Mouse (Mus musculus): ENCODE data around the gene Vamp8. TPM values are rescaled to one million over a fixed set of nuclear protein-coding genes. Genes with fewer than 3 reads are reported as not detected.

Gene Vamp8
- polyA plus RNA-seq, 1 experiment, result 25.6 TPM

DNA sequence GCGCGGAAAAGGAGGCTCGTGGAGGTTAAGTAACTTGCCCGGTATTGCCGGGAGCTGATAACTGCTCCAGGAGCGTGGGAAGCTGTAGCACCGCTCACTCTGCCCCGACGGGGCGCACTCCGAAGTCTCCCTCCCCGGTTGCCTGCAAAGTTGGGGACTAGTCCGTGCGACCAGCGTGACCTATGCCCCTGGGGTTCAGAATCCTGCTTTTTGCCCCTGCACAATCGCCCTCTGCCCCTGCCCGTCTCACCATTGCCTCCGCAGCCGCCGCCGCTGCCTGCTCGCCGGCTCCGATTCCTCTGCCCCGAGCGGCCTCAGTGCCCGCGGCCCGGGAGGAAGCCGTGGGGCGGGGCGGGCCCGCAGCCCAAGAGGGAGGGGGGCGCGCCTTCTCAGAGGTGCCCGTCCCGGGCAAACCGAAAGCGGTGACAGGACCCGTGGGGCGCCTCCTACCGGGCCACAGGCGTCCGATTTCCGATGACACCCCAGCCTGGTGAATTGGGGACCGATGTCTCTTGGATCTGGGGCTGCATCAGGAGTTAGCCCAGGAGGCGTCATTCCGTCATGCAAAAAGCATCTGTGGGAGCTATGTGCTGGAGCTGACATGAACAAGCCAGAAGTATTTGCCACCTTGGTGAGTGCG, 10.3 kb downstream of the Vamp8 start, which contains the start of gene Vamp5:
Vamp5 (minus strand) TSS at position 338 of the 640 bp plus-strand sequence.
- TF ChIP-seq EP300 (IDR thresholded peaks at IDR 0.05; ENCODE audit: insufficient read depth, low read depth, low read length) (no peak), CTCF (IDR thresholded peaks at IDR 0.05; ENCODE audit: low read depth, low read length) (peak; percentile 26)

DNA sequence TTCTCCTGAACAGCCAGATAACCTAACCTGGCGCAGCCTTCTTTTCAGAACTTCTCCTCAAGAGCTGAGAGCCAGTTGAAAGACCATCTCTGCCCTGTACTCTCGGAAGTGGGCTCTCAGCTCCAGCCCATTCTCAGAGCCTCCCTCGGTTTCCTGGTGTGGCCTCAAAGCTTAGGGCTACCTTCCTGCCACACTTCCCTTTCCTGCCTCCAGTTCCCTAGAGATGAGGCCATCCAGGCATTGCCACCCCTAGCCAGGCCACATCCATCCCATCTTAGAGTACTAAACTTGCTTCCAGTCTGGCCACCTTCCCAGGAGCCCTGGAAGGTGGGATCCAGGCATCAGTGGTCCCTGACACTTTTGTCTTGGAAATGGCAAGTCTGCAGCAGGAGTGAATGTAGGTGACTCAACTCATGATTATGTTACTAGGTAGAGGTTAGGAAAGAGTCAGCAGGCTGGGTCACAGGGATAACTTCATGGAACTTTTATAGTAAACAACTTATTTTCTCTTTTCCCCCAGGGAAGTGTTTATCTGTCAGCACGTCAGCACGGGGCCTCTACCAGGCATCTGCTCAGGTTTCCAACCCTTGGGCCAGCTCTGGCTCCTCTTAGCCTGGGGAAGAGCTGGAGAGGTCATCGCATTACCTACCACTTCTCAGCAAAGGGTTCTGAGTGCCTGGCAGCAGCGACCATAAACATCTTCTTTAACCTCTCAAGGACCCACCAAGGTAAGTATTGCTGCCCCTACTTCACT, 10.9 kb downstream of the Vamp8 start:
- Histone ChIP-seq H3K9ac (ENCODE audit: low read depth, poor library complexity, severe bottlenecking) (peak overlapping the region; percentile 44), H3K27ac (ENCODE audit: insufficient read depth, low read length) (no peak overlapping the region)

More for the DNA sequence above, 10.3 kb downstream of the Vamp8 start, which contains the start of gene Vamp5:
- Histone ChIP-seq H3K36me3 (ENCODE audit: control insufficient read depth, insufficient read depth, low read length, poor library complexity, severe bottlenecking) (no peaks in the 10 kb centered on the region), H3K4me3 (ENCODE audit: low read depth, low read length) (peak within 1 kb of the TSS; percentile 58), H3K27me3 (ENCODE audit: control insufficient read depth, insufficient read depth, low read length, poor library complexity, severe bottlenecking) (no peaks in the 10 kb centered on the region), H3K4me1 (ENCODE audit: control insufficient read depth, insufficient read depth, low read length) (no peaks in the 10 kb centered on the region), H3K27ac (ENCODE audit: insufficient read depth, low read length) (no peak within 1 kb of the TSS), H3K9ac (ENCODE audit: low read depth, poor library complexity, severe bottlenecking) (peak within 1 kb of the TSS; percentile 44), H3K9me3 (replicated peaks; ENCODE audit: control insufficient read depth, insufficient read depth, low read length, poor library complexity, severe bottlenecking) (no peaks in the 10 kb centered on the region)

DNA sequence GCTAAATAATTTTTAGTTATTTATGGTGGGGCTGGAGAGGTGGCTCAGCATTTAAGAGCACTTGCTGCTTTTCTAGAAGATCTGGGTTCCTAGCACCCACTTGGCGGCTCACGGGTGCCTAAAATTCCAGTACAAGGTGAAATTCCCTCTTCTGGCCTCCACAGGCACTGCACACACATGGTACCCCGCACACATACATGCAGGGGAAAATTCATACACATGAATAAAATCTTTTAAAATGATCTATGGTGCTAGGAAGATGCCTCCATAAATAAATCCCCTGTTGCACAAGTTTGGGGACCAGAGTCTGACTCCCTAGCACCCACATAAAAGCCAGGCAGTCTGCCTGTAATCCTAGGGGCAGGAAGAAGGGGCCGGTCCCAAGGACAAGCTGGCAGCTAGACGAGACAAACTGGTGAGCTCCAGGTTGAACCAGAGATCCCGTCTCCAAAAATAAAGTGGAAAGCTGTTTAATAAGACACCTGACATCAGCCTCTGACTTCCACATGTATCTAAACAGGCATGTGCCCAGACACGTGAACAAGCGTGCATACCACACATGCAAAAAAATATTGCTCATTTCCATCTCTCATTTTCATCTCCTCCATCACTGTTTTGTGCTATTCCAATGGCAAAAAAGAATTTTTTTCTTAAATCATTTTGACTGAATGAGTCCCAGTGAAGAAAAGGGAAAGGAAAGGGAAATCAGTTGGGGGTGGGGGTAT, 11.8 kb downstream of the Vamp8 start:
- Histone ChIP-seq H3K9ac (ENCODE audit: low read depth, poor library complexity, severe bottlenecking) (no peak overlapping the region), H3K27me3 (ENCODE audit: control insufficient read depth, insufficient read depth, low read length, poor library complexity, severe bottlenecking) (no peaks in the 10 kb centered on the region), H3K36me3 (ENCODE audit: control insufficient read depth, insufficient read depth, low read length, poor library complexity, severe bottlenecking) (no peaks in the 10 kb centered on the region), H3K9me3 (replicated peaks; ENCODE audit: control insufficient read depth, insufficient read depth, low read length, poor library complexity, severe bottlenecking) (no peaks in the 10 kb centered on the region), H3K4me3 (ENCODE audit: low read depth, low read length) (no peak overlapping the region), H3K4me1 (ENCODE audit: control insufficient read depth, insufficient read depth, low read length) (no peaks in the 10 kb centered on the region), H3K27ac (ENCODE audit: insufficient read depth, low read length) (no peak overlapping the region)
- TF ChIP-seq POLR2A (IDR thresholded peaks at IDR 0.05; ENCODE audit: insufficient read depth, low read length) (no peak), CTCF (IDR thresholded peaks at IDR 0.05; ENCODE audit: low read depth, low read length) (no peak), EP300 (IDR thresholded peaks at IDR 0.05; ENCODE audit: insufficient read depth, low read depth, low read length) (no peak)

More for the DNA sequence above, 10.9 kb downstream of the Vamp8 start:
- H3K27me3 ChIP-seq (ENCODE audit: control insufficient read depth, insufficient read depth, low read length, poor library complexity, severe bottlenecking), result no peaks in the 10 kb centered on the region
- H3K4me3 ChIP-seq (ENCODE audit: low read depth, low read length), result peak overlapping the region; percentile 58
- H3K4me1 ChIP-seq (ENCODE audit: control insufficient read depth, insufficient read depth, low read length), result no peaks in the 10 kb centered on the region
- TF ChIP-seq CTCF (IDR thresholded peaks at IDR 0.05; ENCODE audit: low read depth, low read length) (no peak), EP300 (IDR thresholded peaks at IDR 0.05; ENCODE audit: insufficient read depth, low read depth, low read length) (no peak), POLR2A (IDR thresholded peaks at IDR 0.05; ENCODE audit: insufficient read depth, low read length) (no peak)
- no peaks in the 10 kb centered on the region for H3K36me3 ChIP-seq (ENCODE audit: control insufficient read depth, insufficient read depth, low read length, poor library complexity, severe bottlenecking)
- H3K9me3 ChIP-seq (replicated peaks; ENCODE audit: control insufficient read depth, insufficient read depth, low read length, poor library complexity, severe bottlenecking), result no peaks in the 10 kb centered on the region

DNA sequence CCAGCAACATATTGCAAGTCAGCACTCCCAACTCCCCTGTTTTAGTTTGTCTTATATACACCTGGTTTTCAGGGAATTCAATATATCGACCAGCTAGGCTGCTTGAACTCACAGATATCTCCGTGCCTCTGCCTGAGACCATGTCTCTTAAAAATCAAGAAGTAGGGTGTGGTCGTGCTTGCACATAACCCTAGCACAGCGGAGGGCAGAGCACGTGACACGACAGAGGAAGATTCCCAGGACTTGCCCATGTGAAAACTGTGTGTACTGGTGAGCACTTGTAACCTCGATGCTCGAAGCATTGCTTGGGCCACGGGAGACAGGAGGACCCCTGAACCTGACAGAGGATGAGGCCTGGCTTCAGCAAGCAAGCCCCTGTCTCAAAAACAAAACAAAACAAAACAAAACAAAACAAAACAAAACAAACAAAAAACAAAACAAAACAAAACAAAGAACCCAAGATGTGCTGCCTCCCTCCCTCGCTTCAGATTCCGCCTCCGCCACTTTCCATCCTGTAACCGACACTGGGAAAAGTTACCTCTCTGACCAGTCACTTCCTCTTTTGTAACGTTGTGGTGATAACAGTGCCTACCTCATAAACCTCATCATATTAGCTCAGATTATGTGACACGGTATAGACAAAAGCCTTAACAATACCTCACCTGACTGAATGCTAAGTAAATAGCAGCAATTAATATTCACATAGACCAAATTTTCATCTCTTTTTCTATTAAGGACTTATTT, 15.5 kb downstream of the Vamp8 start:
- H3K27ac ChIP-seq (ENCODE audit: insufficient read depth, low read length), result no peak overlapping the region
- no peaks in the 10 kb centered on the region for H3K9me3 ChIP-seq (replicated peaks; ENCODE audit: control insufficient read depth, insufficient read depth, low read length, poor library complexity, severe bottlenecking)
- no peaks in the 10 kb centered on the region for H3K4me1 ChIP-seq (ENCODE audit: control insufficient read depth, insufficient read depth, low read length)
- H3K27me3 ChIP-seq (ENCODE audit: control insufficient read depth, insufficient read depth, low read length, poor library complexity, severe bottlenecking), result no peaks in the 10 kb centered on the region
- H3K9ac ChIP-seq (ENCODE audit: low read depth, poor library complexity, severe bottlenecking), result no peak overlapping the region
- H3K4me3 ChIP-seq (ENCODE audit: low read depth, low read length), result no peak overlapping the region
- TF ChIP-seq POLR2A (IDR thresholded peaks at IDR 0.05; ENCODE audit: insufficient read depth, low read length), result no peak
- no peak for TF ChIP-seq EP300 (IDR thresholded peaks at IDR 0.05; ENCODE audit: insufficient read depth, low read depth, low read length)
- no peak for TF ChIP-seq CTCF (IDR thresholded peaks at IDR 0.05; ENCODE audit: low read depth, low read length)
- no peaks in the 10 kb centered on the region for H3K36me3 ChIP-seq (ENCODE audit: control insufficient read depth, insufficient read depth, low read length, poor library complexity, severe bottlenecking)

DNA sequence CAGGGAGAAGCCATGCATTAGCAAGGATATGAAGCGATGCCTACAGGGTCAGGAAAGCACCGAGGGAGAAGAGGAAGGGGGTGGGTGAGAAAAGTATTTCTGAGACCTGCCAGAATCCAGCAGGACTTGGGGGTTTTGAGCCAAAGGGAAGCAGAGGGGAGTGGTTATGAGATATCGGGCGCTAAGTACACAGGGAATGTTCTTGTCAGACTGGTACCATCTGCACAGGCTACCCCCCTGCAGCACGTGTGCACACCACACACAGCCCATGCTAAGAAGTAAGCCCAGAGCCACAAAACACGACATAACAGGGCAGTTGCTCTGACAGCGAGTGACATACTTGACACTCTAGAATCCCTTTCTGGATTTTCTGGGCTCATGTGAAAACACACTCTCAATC, 16.3 kb downstream of the Vamp8 start:
- TF ChIP-seq EP300 (IDR thresholded peaks at IDR 0.05; ENCODE audit: insufficient read depth, low read depth, low read length) (no peak), CTCF (IDR thresholded peaks at IDR 0.05; ENCODE audit: low read depth, low read length) (no peak), POLR2A (IDR thresholded peaks at IDR 0.05; ENCODE audit: insufficient read depth, low read length) (no peak)
- no peaks in the 10 kb centered on the region for H3K4me1 ChIP-seq (ENCODE audit: control insufficient read depth, insufficient read depth, low read length)
- H3K9ac ChIP-seq (ENCODE audit: low read depth, poor library complexity, severe bottlenecking), result no peak overlapping the region
- H3K27ac ChIP-seq (ENCODE audit: insufficient read depth, low read length), result no peak overlapping the region
- H3K9me3 ChIP-seq (replicated peaks; ENCODE audit: control insufficient read depth, insufficient read depth, low read length, poor library complexity, severe bottlenecking), result no peaks in the 10 kb centered on the region
- no peaks in the 10 kb centered on the region for H3K27me3 ChIP-seq (ENCODE audit: control insufficient read depth, insufficient read depth, low read length, poor library complexity, severe bottlenecking)
- H3K4me3 ChIP-seq (ENCODE audit: low read depth, low read length), result no peak overlapping the region
- H3K36me3 ChIP-seq (ENCODE audit: control insufficient read depth, insufficient read depth, low read length, poor library complexity, severe bottlenecking), result no peaks in the 10 kb centered on the region

Data from ES-Bruce4 (cell line).